In the genomic region with DNA sequence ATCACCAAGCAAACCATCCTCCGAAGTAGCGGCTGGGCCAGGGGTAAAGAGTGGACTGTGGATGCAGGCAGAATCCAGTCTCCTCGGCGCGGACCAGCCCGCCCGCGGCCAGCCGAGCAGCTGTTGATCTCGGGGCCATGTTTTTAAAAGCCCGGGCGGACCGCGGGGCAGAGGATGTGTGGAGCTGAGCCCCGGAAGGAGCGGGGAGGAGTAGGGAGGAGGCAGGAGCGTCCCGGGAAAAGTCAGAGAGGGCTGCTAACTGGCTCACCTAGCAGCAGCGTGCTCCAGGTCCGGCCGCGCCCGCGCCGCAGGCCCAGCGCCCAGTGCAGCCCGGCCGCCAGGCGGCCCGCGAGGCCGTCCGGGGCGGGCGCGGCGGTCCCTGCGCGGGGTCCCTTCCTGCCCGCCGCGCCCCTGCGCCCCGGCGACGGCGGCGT, we compare ENCODE assay signal across 8 mouse cellular contexts. TPM values are rescaled to one million over a fixed set of nuclear protein-coding genes. Genes with fewer than 3 reads are reported as not detected.
DNase-seq lines count a peak whose midpoint lies in the region; ATAC-seq and TF ChIP-seq lines count a peak whose summit lies in the region.

No protein-coding gene starts in this region.

- H3K79me3 ChIP-seq in C2C12 (ENCODE audit: low read depth) = peaks cover 49% of the 10 kb centered on the region

- peaks cover 17% of the 10 kb centered on the region for H3K4me1 ChIP-seq in forebrain, embryonic 16.5 days (replicated peaks; ENCODE audit: control insufficient read depth, insufficient read depth, low read length)
- peaks cover 26% of the 10 kb centered on the region for H3K4me1 ChIP-seq in liver, embryonic 11.5 days (replicated peaks; ENCODE audit: control insufficient read depth, insufficient read depth, low read length)
- peaks cover 17% of the 10 kb centered on the region for H3K4me1 ChIP-seq in midbrain, embryonic 16.5 days (ENCODE audit: control insufficient read depth, insufficient read depth, low read length)

- peak; percentile 80 for DNase-seq in 3134 (ENCODE audit: extremely low read depth, insufficient read length, low spot score)
- peak; percentile 49 for DNase-seq in c-Kit-negative CD71-positive TER-119-positive erythroid progenitor cells, embryonic 14.5 days (ENCODE audit: low read depth, low spot score)
- peak; percentile 59 for DNase-seq in induced T-regulatory cell, adult 2 months (ENCODE audit: low read depth)
- DNase-seq in liver, embryonic 11.5 days (ENCODE audit: low spot score) = no peak
- DNase-seq in testis, postnatal 14 days (ENCODE audit: low spot score) = peak; percentile 58

- H3K27me3 ChIP-seq in C2C12 (ENCODE audit: control insufficient read depth, insufficient read depth, insufficient read length) = no peaks in the 10 kb centered on the region
- no peaks in the 10 kb centered on the region for H3K27me3 ChIP-seq in forebrain, embryonic 16.5 days (replicated peaks; ENCODE audit: control insufficient read depth, insufficient read depth, low read length)
- no peaks in the 10 kb centered on the region for H3K27me3 ChIP-seq in liver, embryonic 11.5 days (replicated peaks; ENCODE audit: control insufficient read depth, insufficient read depth, low read length)
- no peaks in the 10 kb centered on the region for H3K27me3 ChIP-seq in midbrain, embryonic 16.5 days (ENCODE audit: control insufficient read depth, insufficient read depth, low read depth, low read length)

- H3K9me3 ChIP-seq in forebrain, embryonic 16.5 days (ENCODE audit: control insufficient read depth, low read length) = no peaks in the 10 kb centered on the region
- H3K9me3 ChIP-seq in liver, embryonic 11.5 days (ENCODE audit: control insufficient read depth, low read length) = no peaks in the 10 kb centered on the region
- H3K9me3 ChIP-seq in midbrain, embryonic 16.5 days (replicated peaks; ENCODE audit: control insufficient read depth, low read length, poor library complexity, severe bottlenecking) = no peaks in the 10 kb centered on the region

- peak overlapping the region; percentile 88 for H3ac ChIP-seq in C2C12 (ENCODE audit: control insufficient read depth, insufficient read length, low read depth)

- WGBS in forebrain, embryonic 16.5 days = under 1% methylated on average over 39 of the region's 48 CpGs
- under 1% methylated on average over 44 of the region's 48 CpGs for WGBS in liver, embryonic 11.5 days
- under 1% methylated on average over 29 of the region's 48 CpGs for WGBS in midbrain, embryonic 16.5 days

- H3K79me2 ChIP-seq in C2C12 (ENCODE audit: control insufficient read depth, insufficient read depth) = peaks cover 52% of the 10 kb centered on the region

- H3K27ac ChIP-seq in forebrain, embryonic 16.5 days (ENCODE audit: low read length) = peak overlapping the region; percentile 91
- H3K27ac ChIP-seq in liver, embryonic 11.5 days (ENCODE audit: low read depth, low read length) = peak overlapping the region; percentile 87
- peak overlapping the region; percentile 85 for H3K27ac ChIP-seq in midbrain, embryonic 16.5 days (ENCODE audit: low read length)

- H3K36me3 ChIP-seq in C2C12 (ENCODE audit: control insufficient read depth, insufficient read depth) = no peaks in the 10 kb centered on the region
- H3K36me3 ChIP-seq in forebrain, embryonic 16.5 days (ENCODE audit: control insufficient read depth, insufficient read depth) = no peaks in the 10 kb centered on the region
- peaks cover 2% of the 10 kb centered on the region; the same call in 1 of the 2 replicates for H3K36me3 ChIP-seq in liver, embryonic 11.5 days (ENCODE audit: control insufficient read depth, insufficient read depth, low read length)
- no peaks in the 10 kb centered on the region for H3K36me3 ChIP-seq in midbrain, embryonic 16.5 days (ENCODE audit: control insufficient read depth, insufficient read depth, low read length)

- peak overlapping the region; percentile 70 for H3K4me2 ChIP-seq in forebrain, embryonic 16.5 days (ENCODE audit: low read length)
- peak overlapping the region; percentile 77 for H3K4me2 ChIP-seq in liver, embryonic 11.5 days
- H3K4me2 ChIP-seq in midbrain, embryonic 16.5 days (ENCODE audit: low read length) = peak overlapping the region; percentile 60

- peak; percentile 29 for TF ChIP-seq CTCF in C2C12 (IDR thresholded peaks at IDR 0.05; ENCODE audit: control insufficient read depth, insufficient read depth, insufficient read length)

- ATAC-seq in forebrain, embryonic 16.5 days = peak; percentile 78
- ATAC-seq in liver, embryonic 11.5 days (replicated peaks; ENCODE audit: low FRiP score) = peak; percentile 77
- ATAC-seq in midbrain, embryonic 16.5 days = peak; percentile 88

- H3K9ac ChIP-seq in forebrain, embryonic 16.5 days (replicated peaks; ENCODE audit: low read depth, low read length) = peak overlapping the region; percentile 86
- H3K9ac ChIP-seq in liver, embryonic 11.5 days (ENCODE audit: low read depth, low read length) = peak overlapping the region; percentile 96
- peak overlapping the region; percentile 86 for H3K9ac ChIP-seq in midbrain, embryonic 16.5 days (ENCODE audit: low read depth, low read length)

- H3K4me3 ChIP-seq in C2C12 (ENCODE audit: insufficient read depth, poor library complexity, severe bottlenecking) = peak overlapping the region; percentile 46
- peak overlapping the region; percentile 63 for H3K4me3 ChIP-seq in forebrain, embryonic 16.5 days (replicated peaks; ENCODE audit: low read length)
- H3K4me3 ChIP-seq in liver, embryonic 11.5 days (ENCODE audit: low read depth, low read length) = peak overlapping the region; percentile 88
- peak overlapping the region; percentile 85 for H3K4me3 ChIP-seq in midbrain, embryonic 16.5 days (ENCODE audit: low read depth, low read length)

TF ChIP-seq in C2C12, 6 proteins besides CTCF, POLR2A, EP300 and RAD21:
- no peak for TF ChIP-seq MYOG (IDR thresholded peaks at IDR 0.05; ENCODE audit: control insufficient read depth, extremely low read depth, insufficient read length)
- no peak for TF ChIP-seq CEBPB (IDR thresholded peaks at IDR 0.05; ENCODE audit: low read depth)
- TF ChIP-seq MYOD1 (IDR thresholded peaks at IDR 0.05; ENCODE audit: control insufficient read depth, insufficient read length, low read depth) = no peak
- TF ChIP-seq FOSL1 (IDR thresholded peaks at IDR 0.05; ENCODE audit: insufficient read depth, low read length, poor library complexity, severe bottlenecking) = no peak
- TF ChIP-seq MAX (IDR thresholded peaks at IDR 0.05) = no peak
- TF ChIP-seq USF1 (IDR thresholded peaks at IDR 0.05; ENCODE audit: low read depth) = no peak
TF ChIP-seq in C2C12: peak in this region for 0.

RNA-seq across cellular contexts. Expression of gene Dpy19l1, which starts 0.4 kb away (rescaled TPM):
- polyA plus RNA-seq in C2C12 (2012; fragmentation: generic; extraction: Trizol) = 20.1 TPM
- polyA plus RNA-seq in forebrain, embryonic 16.5 days (2015; fragmentation: Nextera tagmentation; extraction: Ambion mirVana) = 26.2 and 28.2 TPM in 2 replicates
- polyA plus RNA-seq in liver, embryonic 11.5 days (2014; fragmentation: Nextera tagmentation; extraction: Ambion mirVana) = 23.5 and 26.0 TPM in 2 replicates
- polyA plus RNA-seq in midbrain, embryonic 16.5 days (2015; fragmentation: Nextera tagmentation; extraction: Ambion mirVana) = 6.4 and 7.6 TPM in 2 replicates
